Mouse (Mus musculus): ENCODE measurements at regions not wholly inside any gene's neighbourhood (a gene's known extent, or its start where the extent isn't known, plus 50 kb on each side); places are given as distances from the start of the nearest gene placed in this dataset.

DNA sequence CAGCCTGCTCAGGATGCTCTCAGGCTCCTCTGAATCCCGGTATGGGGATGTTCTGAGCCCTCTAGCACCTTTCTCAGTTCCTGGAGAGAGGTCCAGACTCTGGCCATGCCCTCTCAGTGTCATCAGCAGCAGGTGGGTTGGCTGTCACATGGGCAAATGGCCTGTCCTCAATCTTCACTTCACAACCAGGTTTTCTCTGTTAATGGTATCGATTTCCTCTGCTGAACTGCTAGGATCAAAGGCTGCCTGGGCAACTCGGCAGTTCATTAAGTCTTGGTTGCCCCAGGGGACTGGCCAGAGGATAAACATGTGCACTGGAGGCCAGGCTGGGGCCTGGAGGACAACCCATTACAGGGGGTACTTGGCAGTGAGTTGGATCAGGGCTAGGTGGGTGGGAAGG, 156.2 kb downstream of the Trim29 start:
- DNase-seq (ENCODE audit: low read depth), result no peak

DNA sequence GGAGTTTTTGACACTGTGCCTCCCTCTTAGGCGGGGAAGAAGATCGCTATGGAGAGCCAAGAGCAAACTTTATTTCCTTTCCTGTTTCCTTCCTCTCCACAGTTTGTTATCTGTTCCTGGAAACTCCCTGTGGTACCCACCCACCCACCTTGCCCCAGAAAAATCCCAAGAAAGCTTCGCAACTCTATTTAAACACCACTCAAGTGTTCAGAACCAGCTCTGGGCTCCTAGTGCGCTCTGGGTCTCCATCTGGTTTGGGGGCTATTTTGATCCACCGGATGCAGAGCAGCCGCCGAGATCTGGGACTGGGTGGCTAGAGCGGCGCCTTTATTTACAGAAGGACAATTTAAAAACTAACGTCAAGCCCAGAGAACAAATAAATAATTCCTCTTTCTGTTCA, 158.6 kb downstream of the Trim29 start:
- DNase-seq (ENCODE audit: low read depth), result no peak

DNA sequence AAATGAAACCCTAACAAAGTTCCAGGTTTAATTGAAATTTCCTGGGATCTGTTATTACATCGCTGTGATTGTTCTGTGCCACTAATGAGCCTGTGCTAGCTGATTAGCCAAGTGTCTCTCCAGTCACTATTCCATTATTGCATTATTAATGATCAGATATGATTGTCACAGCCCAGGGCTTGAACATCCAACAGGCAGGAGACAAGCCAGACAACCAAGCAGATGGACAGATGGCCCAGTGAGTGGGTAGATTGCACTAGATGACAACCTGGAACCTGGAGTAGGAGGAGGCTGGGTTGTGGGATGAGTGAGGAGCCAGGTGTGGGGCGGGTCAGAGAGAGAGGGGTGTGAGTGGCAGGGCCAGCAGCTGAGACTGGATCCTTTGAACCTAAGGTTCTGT, 161.6 kb downstream of the Trim29 start:
- DNase-seq (ENCODE audit: low read depth), result no peak

DNA sequence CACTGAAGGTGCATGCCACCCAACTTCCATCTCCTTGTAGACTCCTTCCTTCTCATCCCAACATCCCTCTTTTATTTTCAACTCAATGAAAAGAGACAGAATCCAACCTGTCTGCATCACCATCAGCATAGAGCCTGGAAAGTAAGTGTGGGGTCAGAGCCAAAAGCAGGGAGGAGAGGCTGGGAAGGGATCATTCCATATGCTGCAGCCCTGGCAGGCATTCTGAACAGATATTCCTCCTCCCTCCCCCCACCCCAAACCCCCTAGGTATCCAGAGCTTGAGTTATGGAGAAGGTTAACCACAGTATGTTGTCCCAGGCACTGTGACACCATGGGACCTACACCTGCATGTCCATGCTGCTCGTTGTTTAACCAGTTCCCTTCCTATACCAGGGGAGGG, 162.5 kb downstream of the Trim29 start:
- no peak for DNase-seq (ENCODE audit: low read depth)

DNA sequence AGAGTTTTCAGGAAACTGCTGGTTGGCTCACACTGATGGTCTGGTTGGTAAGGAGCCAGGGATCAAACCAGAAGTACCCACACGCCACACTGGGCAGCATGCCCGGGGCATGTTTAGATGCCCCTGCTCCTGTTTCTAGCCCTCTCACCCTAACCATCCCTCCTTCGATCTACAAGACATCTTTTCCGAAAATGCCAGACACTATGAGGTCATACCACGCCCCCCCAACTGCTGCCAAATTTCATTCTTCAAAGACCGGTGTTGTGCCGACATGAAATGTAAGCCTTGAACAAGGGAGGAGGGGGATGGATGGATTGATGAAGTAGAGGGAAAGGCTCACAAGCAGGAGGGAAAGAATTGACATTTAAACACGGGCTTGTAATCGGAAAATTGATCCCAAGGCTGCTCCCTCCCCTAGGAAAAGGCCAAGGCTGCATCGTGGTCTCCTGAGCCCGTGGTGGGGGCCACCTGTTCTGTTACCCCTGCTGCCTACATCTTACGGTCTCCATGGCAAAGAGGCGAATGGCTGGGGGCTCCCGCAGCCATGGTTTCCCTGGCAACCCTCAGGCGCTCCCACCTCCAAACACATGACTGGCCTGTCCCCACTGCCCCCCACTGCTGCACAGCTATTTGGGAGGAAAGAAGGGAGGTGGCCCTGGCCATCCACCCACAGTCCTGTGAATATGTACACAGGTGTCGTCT, 163.1 kb downstream of the Trim29 start:
- no peak for DNase-seq (ENCODE audit: low read depth)

DNA sequence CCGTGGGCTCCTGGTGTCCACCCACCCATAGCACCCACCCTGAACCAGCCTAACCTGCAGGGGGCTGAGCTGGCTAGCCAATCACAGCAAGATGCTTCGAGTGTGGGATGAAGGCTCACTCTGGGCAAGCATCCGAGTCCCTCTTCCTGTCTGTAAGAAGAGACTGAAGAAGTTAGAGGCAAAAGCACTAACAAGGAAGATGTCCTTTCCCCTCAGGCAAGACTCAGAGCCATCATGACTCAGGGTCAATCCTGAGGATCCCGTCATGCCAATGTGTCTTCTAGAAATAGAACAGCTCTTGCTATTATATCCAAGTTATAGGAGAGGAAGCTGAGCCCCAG, 163.6 kb downstream of the Trim29 start:
- DNase-seq (ENCODE audit: low read depth), result no peak

DNA sequence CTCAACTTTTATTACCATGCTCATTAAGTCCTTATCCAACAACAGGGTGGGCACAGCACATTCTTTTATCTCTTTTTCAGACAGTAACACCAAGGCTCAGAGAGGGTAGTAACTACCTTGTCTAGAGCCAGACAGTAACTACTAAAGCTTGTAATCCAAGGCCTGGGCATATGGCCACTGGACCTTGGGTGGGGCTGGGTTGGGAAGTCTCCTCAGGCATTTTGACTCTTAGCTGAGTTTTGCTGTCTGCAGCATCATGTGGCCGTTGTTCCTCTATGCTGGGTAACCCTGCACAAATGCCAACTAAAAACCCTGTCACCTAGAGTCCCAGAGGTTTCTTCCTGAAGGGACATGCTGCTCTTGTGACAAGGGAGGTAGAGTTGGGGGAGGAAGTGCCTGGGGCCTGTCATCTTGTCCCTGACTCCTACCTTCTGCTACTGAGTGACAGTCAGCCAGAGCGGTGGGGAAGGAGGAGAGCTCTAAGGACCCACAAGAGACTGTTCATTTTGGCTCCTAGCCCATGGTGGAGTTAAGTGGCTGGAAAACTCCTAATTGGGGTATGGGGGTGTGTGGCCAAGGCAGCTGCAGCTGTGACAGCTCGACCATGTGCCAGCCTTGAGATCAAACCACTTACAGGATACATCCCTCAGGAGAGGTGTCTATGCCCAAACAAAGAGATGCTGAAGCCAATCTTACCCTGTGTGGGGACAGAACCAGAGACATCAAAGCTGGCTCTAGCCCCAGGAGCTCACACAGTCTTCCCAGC, 170.4 kb downstream of the Trim29 start:
- DNase-seq (ENCODE audit: low read depth), result no peak

DNA sequence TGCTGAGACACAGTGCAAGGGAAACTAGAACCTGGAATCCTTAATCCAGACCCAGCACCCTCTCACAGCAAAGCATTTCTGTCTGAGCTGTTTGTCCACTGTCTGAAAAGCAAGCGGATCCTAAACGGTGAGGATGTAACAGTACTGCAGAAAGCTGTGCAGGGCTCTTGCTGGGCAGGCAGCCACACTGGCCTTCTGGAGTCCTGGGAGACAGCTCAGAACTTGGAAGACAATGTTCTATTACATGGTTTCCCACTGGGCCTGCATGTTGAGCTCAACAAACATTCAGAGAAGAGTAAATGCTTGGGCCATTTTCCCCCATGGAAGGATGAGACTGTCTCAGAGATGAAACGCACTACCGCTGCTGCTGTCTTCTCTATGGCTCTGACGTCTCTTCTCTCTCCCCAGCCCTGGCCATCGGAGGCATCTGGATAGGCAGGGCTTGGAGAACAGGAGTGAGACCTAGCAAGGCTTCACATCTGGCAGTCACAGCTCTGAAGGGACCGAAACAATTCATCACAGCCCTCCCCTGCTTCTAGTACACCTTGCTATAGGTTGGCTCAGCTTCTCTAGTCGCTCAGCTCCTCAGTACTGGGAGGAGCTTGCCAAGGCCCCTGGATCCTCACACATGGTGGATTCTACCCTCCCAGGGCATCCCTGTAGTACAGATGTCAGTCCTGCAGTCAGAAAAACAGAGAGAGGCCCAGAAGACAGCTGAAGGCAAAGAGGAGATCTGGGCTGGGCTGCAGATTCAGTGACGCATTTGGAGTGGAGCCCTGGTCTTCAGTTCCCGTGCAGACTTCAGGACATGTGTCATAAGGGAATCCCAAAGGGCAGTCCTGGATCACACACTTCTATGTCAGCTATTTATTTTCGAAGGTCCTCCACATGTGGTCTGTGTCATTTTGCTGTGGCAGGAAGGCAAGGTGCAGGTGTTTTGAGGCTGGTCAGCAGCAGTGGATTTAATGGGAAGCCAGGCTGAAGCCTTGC, 171.7 kb downstream of the Trim29 start:
- DNase-seq (ENCODE audit: low read depth), result no peak

DNA sequence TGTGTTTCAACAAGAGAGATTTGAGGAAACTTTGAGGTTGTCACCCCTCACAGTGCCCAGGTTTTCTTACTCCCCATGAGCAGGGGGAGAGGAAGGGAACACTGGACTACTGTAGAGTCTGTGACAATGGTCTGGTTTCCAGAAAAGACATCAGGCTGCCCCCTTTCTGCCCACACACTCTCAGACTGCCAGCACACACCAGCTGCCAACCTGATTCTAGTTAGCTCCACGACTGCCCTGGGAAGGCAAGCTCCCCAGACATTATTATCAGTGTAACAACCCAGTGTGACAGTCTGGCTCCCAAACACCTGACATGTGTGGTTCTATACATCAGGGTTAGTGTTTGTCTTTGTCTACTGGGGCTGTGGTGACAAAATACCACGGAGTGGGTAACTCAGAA, 172.5 kb downstream of the Trim29 start:
- no peak for DNase-seq (ENCODE audit: low read depth)

DNA sequence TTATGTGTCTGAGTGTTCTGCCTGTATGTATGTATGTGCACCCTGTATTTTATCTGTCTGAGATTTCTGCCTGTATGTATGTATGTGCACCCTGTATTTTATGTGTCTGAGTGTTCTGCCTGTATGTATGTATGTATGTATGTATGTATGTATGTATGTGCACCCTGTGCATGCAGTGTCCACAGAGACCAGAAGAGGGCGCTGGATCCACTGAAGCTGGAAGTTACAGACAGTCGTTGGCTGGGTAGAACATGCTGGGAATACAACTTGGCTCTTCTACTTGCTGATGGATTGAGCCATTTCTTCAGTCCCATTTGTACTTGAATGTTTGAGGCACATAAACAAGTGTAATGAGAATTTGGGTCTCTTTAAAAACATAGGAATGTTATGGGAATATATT, 173.3 kb downstream of the Trim29 start:
- no peak for DNase-seq (ENCODE audit: low read depth)

DNA sequence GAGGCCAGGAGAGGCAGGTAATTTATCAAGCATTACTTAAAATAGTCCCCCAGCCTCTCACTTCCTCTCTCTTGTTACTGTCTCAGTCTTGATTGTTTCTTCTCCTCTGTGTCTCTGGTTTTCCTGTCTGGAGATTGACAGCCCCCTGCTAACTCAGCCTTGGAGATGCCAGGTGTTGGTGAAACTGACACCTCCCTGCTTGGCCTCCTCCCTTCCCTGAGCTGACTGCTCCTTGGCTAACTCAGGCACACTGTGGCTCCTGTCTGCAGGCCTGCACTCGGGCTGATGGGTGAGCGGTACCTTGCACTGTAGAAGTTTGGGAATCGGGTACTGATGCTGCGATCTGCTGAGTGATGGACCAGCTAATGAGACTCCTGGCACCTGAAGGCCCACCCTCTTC, 176.1 kb downstream of the Trim29 start:
- no peak for DNase-seq (ENCODE audit: low read depth)

DNA sequence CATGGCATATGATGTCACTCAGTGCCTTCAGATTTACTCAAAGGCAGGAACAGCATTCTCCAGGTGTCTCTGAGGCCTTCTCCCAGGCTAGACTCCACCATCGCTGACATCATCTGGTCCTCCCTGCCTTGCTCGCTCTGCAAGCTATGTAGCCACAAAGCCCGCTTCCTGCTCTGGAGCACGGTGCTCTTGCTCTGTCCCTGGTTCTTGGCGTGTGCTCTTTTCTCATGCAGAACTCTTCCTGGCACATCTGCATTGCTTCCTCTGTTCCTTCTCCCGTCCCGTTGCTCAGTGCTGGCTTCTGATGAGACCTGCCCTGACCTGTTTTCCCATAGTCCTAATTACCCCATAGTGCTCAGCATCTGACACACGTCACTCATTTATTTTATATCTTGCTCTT, 178.6 kb downstream of the Trim29 start:
- DNase-seq (ENCODE audit: low read depth), result no peak

DNA sequence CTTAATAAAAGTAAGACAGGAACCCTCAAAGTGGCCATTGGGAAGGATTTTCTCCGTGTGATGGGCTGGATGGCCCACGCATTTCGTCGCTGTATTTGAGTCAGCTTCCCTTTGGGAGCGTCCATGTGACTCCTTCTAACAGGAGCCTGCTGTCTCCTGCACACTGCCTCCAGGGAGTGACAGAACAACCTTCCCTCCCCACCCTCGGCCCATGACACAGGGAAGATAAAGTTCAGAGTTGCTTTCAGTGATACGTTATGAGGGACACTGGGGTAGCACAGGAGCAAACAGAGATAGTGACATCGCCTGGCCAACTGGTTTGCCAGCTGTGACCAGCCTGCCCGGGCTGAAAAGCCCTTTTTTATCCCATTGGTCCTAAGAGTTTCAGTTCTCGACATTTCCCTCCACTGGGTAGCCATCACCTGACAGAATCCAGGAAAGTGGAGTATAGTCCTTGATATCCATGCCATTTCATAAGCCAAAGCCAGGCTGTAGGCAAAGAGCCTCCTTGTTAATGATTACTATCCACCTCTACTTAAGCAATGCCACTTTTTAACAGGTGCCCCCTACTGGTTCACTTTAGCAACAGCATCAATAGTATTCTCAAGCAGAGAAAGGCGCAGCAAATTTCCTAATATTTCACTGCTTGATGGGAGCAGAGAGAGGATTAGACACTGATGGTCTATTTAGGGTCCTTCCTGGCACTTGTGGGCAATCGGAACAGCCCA, 180.5 kb downstream of the Trim29 start:
- DNase-seq (ENCODE audit: low read depth), result peak; percentile 45

DNA sequence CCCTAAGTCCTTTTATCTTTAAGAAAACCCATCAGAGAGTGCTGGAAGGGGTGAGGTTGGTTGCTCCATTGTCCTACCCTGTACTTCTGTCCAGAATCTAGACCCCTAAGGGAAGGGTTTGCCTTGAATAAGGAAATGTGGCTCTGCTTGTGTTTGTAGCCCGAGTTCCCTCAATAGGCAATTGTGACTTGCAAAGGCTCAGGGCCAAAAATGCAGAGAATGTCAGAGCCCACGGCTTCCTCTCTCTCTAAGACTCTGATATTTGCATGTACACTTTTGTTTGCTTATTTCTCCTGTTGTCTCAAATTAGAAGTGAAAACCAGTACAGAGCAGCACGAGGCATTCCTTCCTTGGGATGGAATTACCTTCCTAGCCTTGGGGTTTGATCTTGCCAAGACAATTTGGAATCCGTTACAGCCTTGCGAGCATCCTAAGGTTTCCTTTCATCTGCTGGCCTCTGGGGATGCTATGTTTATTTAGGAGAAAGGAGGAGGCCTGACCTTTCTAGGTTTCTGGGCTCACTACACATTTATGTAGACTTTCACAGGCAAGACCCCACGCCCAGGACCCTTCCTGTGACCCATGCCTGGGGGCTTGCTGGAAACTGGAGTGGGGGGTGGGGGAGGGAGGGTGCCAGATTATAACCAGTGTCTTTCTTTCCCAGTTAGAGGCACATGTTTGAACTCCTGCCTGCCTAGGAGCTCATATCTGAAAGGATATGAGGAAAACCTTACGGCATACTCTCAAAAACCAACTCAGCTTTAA, 181.8 kb downstream of the Trim29 start:
- no peak for DNase-seq (ENCODE audit: low read depth)

DNA sequence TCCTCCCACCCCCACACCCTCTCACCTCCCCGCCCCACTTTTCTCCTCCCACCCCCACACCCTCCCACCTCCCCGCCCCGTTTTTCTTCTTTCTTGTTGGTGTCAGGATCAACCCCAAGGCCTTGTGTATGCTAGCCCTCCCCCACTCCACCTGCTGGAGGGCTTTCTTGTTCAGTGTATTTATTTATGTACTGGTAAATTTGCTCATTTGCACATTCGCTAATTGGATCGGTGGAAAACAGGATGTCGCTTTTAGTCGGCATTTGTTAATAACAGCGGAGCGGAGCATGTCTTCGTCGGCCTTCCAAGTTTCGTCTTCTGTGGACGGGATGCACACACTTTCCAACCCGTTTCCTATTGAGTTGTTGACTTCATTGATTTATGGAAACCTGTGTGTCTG, 187.9 kb downstream of the Trim29 start:
- no peak for DNase-seq (ENCODE audit: low read depth)

DNA sequence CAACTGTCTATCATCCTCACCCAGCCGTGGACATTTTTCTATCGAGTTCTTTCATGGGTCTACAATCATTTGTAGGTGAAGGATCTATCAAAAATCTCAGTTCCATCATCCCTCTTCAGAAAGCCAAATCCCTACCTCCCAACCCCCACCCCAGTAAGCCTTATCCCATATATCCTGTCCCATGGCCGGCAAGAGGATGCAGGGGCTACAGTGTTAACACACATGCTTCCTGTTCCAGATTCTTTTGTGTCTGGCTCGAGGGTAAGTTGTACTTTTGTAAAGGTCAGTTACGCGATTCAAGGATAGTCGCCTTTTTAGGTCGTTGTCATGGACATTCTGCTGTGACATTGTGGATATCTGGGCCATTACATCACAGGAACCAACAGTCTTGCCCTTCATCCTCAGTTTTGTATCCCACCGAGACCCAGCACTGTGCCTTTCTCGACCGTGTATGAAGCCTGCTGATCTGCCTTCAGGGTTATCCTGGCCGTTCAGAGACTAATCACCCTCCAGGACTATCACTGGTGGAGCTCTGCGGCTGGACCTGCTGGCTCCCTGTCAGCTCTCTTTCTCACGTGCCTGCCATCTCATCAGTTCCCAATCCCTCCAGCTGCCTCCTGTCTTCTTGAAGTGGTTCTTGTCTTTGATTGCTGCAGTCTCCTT, 193.8 kb downstream of the Trim29 start:
- DNase-seq (ENCODE audit: low read depth), result no peak

DNA sequence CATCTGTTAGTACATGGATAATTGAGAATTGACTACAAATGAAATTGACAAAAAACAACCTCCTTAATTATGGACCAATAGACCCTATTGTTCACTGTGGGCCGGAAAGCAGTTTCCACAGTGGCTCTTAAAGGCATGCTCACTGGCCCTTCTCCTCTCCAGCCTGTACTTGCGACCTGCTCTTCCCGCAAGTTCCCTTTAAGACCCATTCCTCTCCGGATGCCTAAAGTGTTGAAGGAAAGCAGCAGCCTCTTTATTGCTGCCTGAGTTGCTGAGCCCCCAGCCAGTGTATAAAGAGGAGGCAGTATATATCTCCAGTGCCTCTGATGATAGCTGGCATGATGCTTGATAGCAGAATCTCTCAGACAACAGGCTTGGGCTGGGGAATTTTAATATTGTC, 195.2 kb downstream of the Trim29 start:
- DNase-seq (ENCODE audit: low read depth), result no peak

DNA sequence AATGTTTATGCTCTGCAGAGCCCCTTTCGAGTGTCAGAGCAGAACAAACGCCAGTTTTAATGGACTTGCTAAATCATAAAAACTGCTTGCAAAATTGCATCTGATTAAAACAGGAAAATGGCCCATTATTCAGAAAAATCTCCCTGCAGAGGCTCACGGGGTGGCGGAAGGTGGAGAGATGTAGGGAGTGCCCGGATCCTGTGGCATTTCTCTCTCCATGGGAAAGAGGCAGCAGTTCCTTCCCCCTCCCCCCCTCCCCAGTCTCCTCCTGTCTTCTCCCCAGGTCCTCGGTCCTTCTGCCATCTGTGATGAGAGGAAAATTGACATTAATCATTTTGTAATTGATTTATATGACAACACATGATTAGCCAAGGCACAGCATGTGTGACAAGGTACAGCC, 195.6 kb downstream of the Trim29 start:
- no peak for DNase-seq (ENCODE audit: low read depth)

DNA sequence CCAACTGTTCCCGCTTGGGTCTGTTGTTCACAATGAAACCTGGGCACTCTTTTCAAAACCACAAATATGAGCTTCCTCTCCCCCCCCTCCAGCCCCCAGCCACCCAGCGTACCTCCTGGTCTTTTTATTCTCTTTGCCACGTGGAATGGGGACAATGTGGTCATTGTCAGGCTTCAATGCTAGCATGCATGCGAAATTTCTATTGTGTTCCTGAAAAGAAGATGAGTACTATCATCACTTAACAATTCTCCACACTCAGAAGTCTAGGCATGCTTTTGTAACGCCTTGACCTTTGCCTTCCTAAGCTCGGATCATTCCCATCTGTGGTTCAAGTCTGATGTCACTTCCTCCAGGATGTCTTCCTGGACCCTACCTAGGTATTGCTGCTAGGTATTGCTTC, 202.2 kb downstream of the Trim29 start:
- no peak for DNase-seq (ENCODE audit: low read depth)

DNA sequence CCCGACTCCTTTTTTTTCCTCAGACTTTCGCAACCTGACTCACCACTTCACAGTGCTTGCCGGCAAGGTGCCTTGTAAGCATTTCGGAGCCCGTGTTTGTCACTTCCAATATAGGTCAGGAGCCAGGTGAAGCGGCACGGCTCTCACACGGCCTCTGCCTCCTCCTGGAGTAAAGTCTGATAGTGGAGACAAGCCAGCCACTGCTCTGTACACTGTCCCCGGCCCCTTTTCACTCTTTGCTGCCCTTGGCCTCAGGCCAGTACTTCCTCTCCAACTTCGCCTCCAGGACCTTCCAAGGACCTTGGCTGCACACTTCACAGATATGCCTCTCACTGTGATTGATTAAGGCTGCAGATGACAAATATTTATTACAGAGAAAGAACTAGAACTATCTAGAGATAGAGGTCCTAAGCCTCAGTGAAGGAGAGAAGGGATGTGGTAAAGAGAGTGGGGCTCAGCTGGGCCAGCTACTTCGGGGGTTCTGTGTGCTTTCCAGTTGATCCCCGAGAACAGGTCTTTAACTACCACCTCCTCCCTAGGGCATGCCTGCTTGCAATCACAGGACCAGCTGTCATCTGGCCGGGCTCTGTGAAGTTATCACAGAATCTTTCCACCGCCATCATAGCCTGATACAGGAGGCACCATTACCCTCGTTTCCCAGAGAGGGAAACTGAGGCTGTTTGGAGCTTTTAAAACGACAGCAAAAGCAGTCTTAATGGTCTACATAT, 204.2 kb downstream of the Trim29 start:
- no peak for DNase-seq (ENCODE audit: low read depth)

Data from NIH3T3 (cell line).